Mouse (Mus musculus): ENCODE results near the gene Fbxl8. TPM values are rescaled to one million over a fixed set of nuclear protein-coding genes. Genes with fewer than 3 reads are reported as not detected.

The Fbxl8 gene
- total and polyA plus RNA-seq, 3 experiments, result 5.2 to 10.5 (median 5.9) TPM

- Histone ChIP-seq H3K27me3 (replicated peaks) (no peaks in the 10 kb centered on the region), H3K4me3 (replicated peaks in 1 of 3; ENCODE audit: low read depth in 2 of 3, low read length in 2 of 3, poor library complexity in 1 of 3) (peak overlapping the region in 1 of 3 experiments; percentile 18), H3K9me3 (replicated peaks; ENCODE audit: low read length) (peaks cover 4% of the 10 kb centered on the region), H3K4me1 (ENCODE audit: control insufficient read depth in 1 of 2, insufficient read depth in 2 of 2) (peaks cover 11 to 40% of the 10 kb centered on the region in 2 experiments), H3K27ac (ENCODE audit: insufficient read depth, low read depth) (peak overlapping the region; percentile 17; the same call in 1 of the 2 replicates), H3K4me2 (ENCODE audit: insufficient read depth, low read depth, poor library complexity, severe bottlenecking) (peak overlapping the region; percentile 48), H3K36me3 (replicated peaks in 1 of 2; ENCODE audit: control insufficient read depth in 1 of 2, insufficient read depth in 1 of 2, low read length in 1 of 2) (peaks cover 15 to 46% of the 10 kb centered on the region in 2 experiments), H3K9ac (ENCODE audit: insufficient read depth, low read depth) (no peak overlapping the region), H3K79me2 (replicated peaks; ENCODE audit: control insufficient read depth, extremely low read depth, insufficient read depth, poor library complexity, severe bottlenecking) (no peaks in the 10 kb centered on the region)
- DNase-seq (ENCODE audit: extremely low read depth), result peak; percentile 66
- in situ Hi-C loops (cut with MboI; ENCODE audit: low pct_ligation_motif_present, low pct_unique_long_range_greater_than_20kb, low sequenced_read_pairs), result loop anchor here (5.0 kb wide), 1 partner anchor 32 kb away; no protein-coding TSS in a partner anchor
- TF ChIP-seq E2F4 (IDR thresholded peaks at IDR 0.05; ENCODE audit: insufficient replicate concordance, low read depth, low read length), result no peak
- peak; percentile 76 for TF ChIP-seq BHLHE40 (IDR thresholded peaks at IDR 0.05; ENCODE audit: low read depth, low read length)
- TF ChIP-seq SIN3A (IDR thresholded peaks at IDR 0.05; ENCODE audit: low read length), result peak; percentile 57; the same call in 1 of the 2 replicates
- TF ChIP-seq MAZ (IDR thresholded peaks at IDR 0.05; ENCODE audit: low read depth, low read length), result no peak
- TF ChIP-seq USF2 (conservative IDR thresholded peaks at IDR 0.05; ENCODE audit: low read depth, low read length), result no peak
- TF ChIP-seq PAX5 (IDR thresholded peaks at IDR 0.05; ENCODE audit: low read length), result no peak
- no peak for TF ChIP-seq RCOR1 (conservative IDR thresholded peaks at IDR 0.05; ENCODE audit: low read depth, low read length)
- TF ChIP-seq KAT2A (IDR thresholded peaks at IDR 0.05; ENCODE audit: insufficient replicate concordance, low read length), result no peak
- TF ChIP-seq USF1 (IDR thresholded peaks at IDR 0.05; ENCODE audit: low read depth, low read length), result no peak
- TF ChIP-seq ZKSCAN1 (IDR thresholded peaks at IDR 0.05; ENCODE audit: borderline replicate concordance, low read depth, low read length), result no peak
- TF ChIP-seq MAFK (IDR thresholded peaks at IDR 0.05; ENCODE audit: insufficient replicate concordance, low read length), result no peak
- TF ChIP-seq UBTF (IDR thresholded peaks at IDR 0.05; ENCODE audit: low read depth, low read length), result no peak
- no peak for TF ChIP-seq POLR2A (IDR thresholded peaks at IDR 0.05; ENCODE audit: low read depth, low read length)
- peak; percentile 52; the same call in 1 of the 2 replicates for TF ChIP-seq MAX (IDR thresholded peaks at IDR 0.05; ENCODE audit: low read length)
- TF ChIP-seq RAD21 (IDR thresholded peaks at IDR 0.05; ENCODE audit: low read depth, low read length), result peak; percentile 59
- TF ChIP-seq POLR2AphosphoS2 (IDR thresholded peaks at IDR 0.05; ENCODE audit: low read depth, low read length), result no peak
- TF ChIP-seq NELFE (IDR thresholded peaks at IDR 0.05; ENCODE audit: low read depth, low read length), result no peak; the same call in 1 of the 2 replicates
- no peak for TF ChIP-seq CHD1 (IDR thresholded peaks at IDR 0.05; ENCODE audit: low read depth, low read length)
- TF ChIP-seq CHD2 (IDR thresholded peaks at IDR 0.05; ENCODE audit: low read length), result peak; percentile 57; the same call in 1 of the 2 replicates
- no peak for TF ChIP-seq HCFC1 (IDR thresholded peaks at IDR 0.05; ENCODE audit: low read depth, low read length)
- peak; percentile 41 to 83; a peak in 3 of 4 replicates for TF ChIP-seq CTCF (conservative IDR thresholded peaks at IDR 0.05 in 1 of 2, IDR thresholded peaks at IDR 0.05 in 1 of 2; ENCODE audit: low read depth in 2 of 2, low read length in 2 of 2)
- TF ChIP-seq JUND (conservative IDR thresholded peaks at IDR 0.05; ENCODE audit: low read depth, low read length), result no peak
- TF ChIP-seq IRF4 (IDR thresholded peaks at IDR 0.05; ENCODE audit: low read depth, low read length), result no peak
- TF ChIP-seq TCF12 (IDR thresholded peaks at IDR 0.05; ENCODE audit: low read depth, low read length), result peak; percentile 79
- no peak for TF ChIP-seq TBP (conservative IDR thresholded peaks at IDR 0.05; ENCODE audit: low read depth, low read length)
- TF ChIP-seq MEF2A (IDR thresholded peaks at IDR 0.05; ENCODE audit: borderline replicate concordance, low read depth, low read length), result peak; percentile 48; the same call in 1 of the 2 replicates
- TF ChIP-seq ZC3H11A (IDR thresholded peaks at IDR 0.05; ENCODE audit: low read depth, low read length), result no peak
- TF ChIP-seq ETS1 (conservative IDR thresholded peaks at IDR 0.05; ENCODE audit: low read depth, low read length), result 0 out of 2 replicates have a peak, but pooled peaks have one; percentile 22
- no peak for TF ChIP-seq ZNF384 (IDR thresholded peaks at IDR 0.05; ENCODE audit: low read depth, low read length)
- 0 out of 2 replicates have a peak, but pooled peaks have one; percentile 22 for TF ChIP-seq ELF1 (IDR thresholded peaks at IDR 0.05; ENCODE audit: low read depth, low read length)
- peak; percentile 27 for TF ChIP-seq EP300 (IDR thresholded peaks at IDR 0.05; ENCODE audit: low read length)
- no peak for TF ChIP-seq ZMIZ1 (IDR thresholded peaks at IDR 0.05; ENCODE audit: low read depth, low read length)
- peak; percentile 67 for TF ChIP-seq NRF1 (IDR thresholded peaks at IDR 0.05; ENCODE audit: low read depth, low read length)
- TF ChIP-seq MXI1 (IDR thresholded peaks at IDR 0.05; ENCODE audit: low read depth, low read length), result peak; percentile 46; the same call in 1 of the 2 replicates
- peak; percentile 47; the same call in 1 of the 2 replicates for TF ChIP-seq MYC (IDR thresholded peaks at IDR 0.05; ENCODE audit: low read depth, low read length)
- TF ChIP-seq SMC3 (IDR thresholded peaks at IDR 0.05; ENCODE audit: low read depth, low read length), result peak; percentile 53
- no peak for TF ChIP-seq GABPA (IDR thresholded peaks at IDR 0.05; ENCODE audit: insufficient replicate concordance, low read depth, low read length)
- TF ChIP-seq JUN (IDR thresholded peaks at IDR 0.05; ENCODE audit: insufficient read depth, low read depth, low read length), result no peak
- dilution Hi-C loops (cut with MboI; ENCODE audit: extremely low pct_ligation_motif_present, extremely low pct_unique_long_range_greater_than_20kb, low sequenced_read_pairs), result no loop called here
Observed at GRCm38 (mm10) chr8:105259721-105260320, 4.6 kb upstream of the Fbxl8 start.

Data from CH12.LX (cell line).